Mouse (Mus musculus) activated CD4-positive, CD25-positive, alpha-beta regulatory T cell, adult 4 months (primary cell): ENCODE data around the gene Ly6f. TPM values are rescaled to one million over a fixed set of nuclear protein-coding genes. Genes with fewer than 3 reads are reported as not detected.

Experiments
- ATAC-seq: one replicate; pipeline ENCODE4 v1.8.0; 2017
- polyA plus RNA-seq, 2 experiments: library from polyadenylated mRNA; unstranded; fragments of 100-300 nt; shearing (Covaris generic); gene quantifications; one replicate each; pipeline ENCODE4 v1.2.1; 2017

Ly6f gene
- polyA plus RNA-seq, 2 experiments from 2014 or later = not detected

DNA sequence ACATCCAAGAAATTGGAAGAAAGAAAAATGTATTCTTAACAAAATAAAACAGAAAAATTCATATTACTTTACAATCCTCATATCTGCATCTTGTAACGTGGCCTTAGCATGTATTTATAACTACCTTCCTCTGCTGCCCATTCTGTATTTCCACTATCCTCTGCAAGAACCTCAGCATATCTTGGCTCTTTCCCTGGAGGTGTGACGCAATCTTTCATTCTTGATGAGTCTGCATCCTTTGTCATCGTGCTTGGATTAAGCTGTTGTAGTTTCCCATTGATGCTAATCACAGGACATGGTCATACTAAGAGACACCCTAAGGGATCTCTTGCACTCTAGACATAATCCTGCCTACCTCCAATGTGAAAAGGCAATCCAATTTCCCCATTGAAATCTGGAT, 50.4 kb downstream of the Ly6f start:
- ATAC-seq = no peak

DNA sequence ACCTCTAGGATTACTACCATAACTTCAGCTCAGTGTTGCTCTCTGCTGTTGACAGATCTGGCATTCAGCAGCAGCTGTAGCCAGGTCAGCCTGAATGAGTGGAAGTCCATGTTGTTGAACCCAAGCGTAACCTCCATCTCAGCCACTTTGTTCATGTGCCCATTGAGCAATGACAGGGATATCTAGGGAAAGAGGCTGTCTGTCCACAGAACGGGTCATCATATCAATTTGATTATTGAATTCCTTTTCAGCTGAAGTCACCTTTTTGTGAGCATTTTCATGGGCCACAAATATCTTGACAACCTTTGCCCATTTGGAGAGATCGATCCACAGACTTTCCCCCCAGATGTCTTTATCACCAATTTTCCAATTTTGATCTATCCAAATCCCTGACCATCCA, 51.9 kb downstream of the Ly6f start:
- no peak for ATAC-seq

Other genes starting within 250 kb of the Ly6f start
- 10 to 100 TPM; 57.5 to 82.1 TPM for gene Ly6c1, start 219.6 kb upstream of the Ly6f start, polyA plus RNA-seq
- gene Ly6c2, start 156.5 kb upstream of the Ly6f start, polyA plus RNA-seq = 10 to 100 TPM; 27.7 to 29.1 TPM
- not detected for gene Ly6g, start 113.2 kb upstream of the Ly6f start, polyA plus RNA-seq
- gene BC025446, start 52.0 kb upstream of the Ly6f start, polyA plus RNA-seq = not detected